Mouse (Mus musculus) myocyte (in vitro differentiated cells): ENCODE data around the gene Tgm1. TPM values are rescaled to one million over a fixed set of nuclear protein-coding genes. Genes with fewer than 3 reads are reported as not detected.

Experiments used
- H3K27me3 ChIP-seq: one replicate; pipeline ENCODE4 v1.6.1; 2011; ENCODE audit not compliant: control insufficient read depth, insufficient read depth, insufficient read length
- H3K36me3 ChIP-seq: one replicate; pipeline ENCODE4 v1.6.1; 2011; ENCODE audit not compliant: control insufficient read depth, insufficient read depth
- H3K4me2 ChIP-seq: one replicate; pipeline ENCODE4 v1.6.1; 2011; ENCODE audit warnings: low read depth, control low read depth
- H3K4me3 ChIP-seq: one replicate; pipeline ENCODE4 v1.5.1; 2011; ENCODE audit warnings: mild to moderate bottlenecking, control low read depth, moderate library complexity
- H3K79me2 ChIP-seq: one replicate; pipeline ENCODE4 v1.6.1; 2011; ENCODE audit not compliant: control insufficient read depth, insufficient read depth
- H3ac ChIP-seq: one replicate; pipeline ENCODE4 v1.6.1; 2011; ENCODE audit not compliant: control insufficient read depth, insufficient read length
- CEBPB ChIP-seq: IDR thresholded peaks from 2 replicates; pipeline ENCODE4 v1.6.1; 2011; ENCODE audit warnings: mild to moderate bottlenecking, moderate library complexity; ENCODE audit not compliant: poor library complexity, insufficient read depth, severe bottlenecking
- E2F4 ChIP-seq: IDR thresholded peaks from one replicate; pipeline ENCODE4 v1.6.1; 2011; ENCODE audit warnings: mild to moderate bottlenecking, control low read depth, moderate library complexity; ENCODE audit not compliant: insufficient read depth
- MAX ChIP-seq: IDR thresholded peaks from one replicate; pipeline ENCODE4 v1.6.1; 2011; ENCODE audit warnings: low read depth, mild to moderate bottlenecking, control low read depth
- MYOD1 ChIP-seq, 3 experiments: IDR thresholded peaks; one replicate each; pipeline ENCODE4 v1.6.1; 2011; ENCODE audit warnings: control low read depth in 2 of 3, low read depth in 2 of 3, mild to moderate bottlenecking in 2 of 3, moderate library complexity in 1 of 3; ENCODE audit not compliant: insufficient read length in 2 of 3, control insufficient read depth in 1 of 3
- MYOG ChIP-seq, 3 experiments: IDR thresholded peaks; one replicate each; pipeline ENCODE4 v1.6.1; 2011; ENCODE audit warnings: control low read depth in 2 of 3, low read depth in 2 of 3, mild to moderate bottlenecking in 2 of 3; ENCODE audit not compliant: insufficient read length in 2 of 3, control insufficient read depth in 1 of 3, insufficient read depth in 1 of 3
- POLR2A ChIP-seq: IDR thresholded peaks from one replicate; pipeline ENCODE4 v1.6.1; 2011; ENCODE audit warnings: low read depth, mild to moderate bottlenecking, control low read depth, moderate library complexity; ENCODE audit not compliant: insufficient read length
- POLR2AphosphoS2 ChIP-seq: IDR thresholded peaks from one replicate; pipeline ENCODE4 v1.6.1; 2011; ENCODE audit warnings: low read depth, control low read depth; ENCODE audit not compliant: insufficient read length
- REST ChIP-seq: IDR thresholded peaks from one replicate; pipeline ENCODE4 v1.6.1; 2011; ENCODE audit warnings: mild to moderate bottlenecking, control low read depth, moderate library complexity; ENCODE audit not compliant: insufficient read depth, insufficient read length
- SRF ChIP-seq: IDR thresholded peaks from one replicate; pipeline ENCODE4 v1.6.1; 2011; ENCODE audit warnings: low read depth; ENCODE audit not compliant: control insufficient read depth, insufficient read length
- TCF12 ChIP-seq: IDR thresholded peaks from one replicate; pipeline ENCODE4 v1.6.1; 2011; ENCODE audit warnings: mild to moderate bottlenecking, control low read depth; ENCODE audit not compliant: poor library complexity, insufficient read depth, severe bottlenecking
- TCF3 ChIP-seq: IDR thresholded peaks from one replicate; pipeline ENCODE4 v1.6.1; 2011; ENCODE audit warnings: low read depth, control low read depth; ENCODE audit not compliant: insufficient read length
- USF1 ChIP-seq: IDR thresholded peaks from one replicate; pipeline ENCODE4 v1.6.1; 2011; ENCODE audit warnings: low read depth, mild to moderate bottlenecking, control low read depth, moderate library complexity
- polyA plus RNA-seq: library from polyadenylated mRNA; unstranded; fragments of >200 nt; fragmentation: generic; extraction: Trizol; gene quantifications from one replicate; pipeline ENCODE4 v1.2.1, GENCODE M21; 2012; ENCODE audit warnings: missing spikeins

The Tgm1 gene
- polyA plus RNA-seq, 1 experiment = 0.06 TPM

DNA sequence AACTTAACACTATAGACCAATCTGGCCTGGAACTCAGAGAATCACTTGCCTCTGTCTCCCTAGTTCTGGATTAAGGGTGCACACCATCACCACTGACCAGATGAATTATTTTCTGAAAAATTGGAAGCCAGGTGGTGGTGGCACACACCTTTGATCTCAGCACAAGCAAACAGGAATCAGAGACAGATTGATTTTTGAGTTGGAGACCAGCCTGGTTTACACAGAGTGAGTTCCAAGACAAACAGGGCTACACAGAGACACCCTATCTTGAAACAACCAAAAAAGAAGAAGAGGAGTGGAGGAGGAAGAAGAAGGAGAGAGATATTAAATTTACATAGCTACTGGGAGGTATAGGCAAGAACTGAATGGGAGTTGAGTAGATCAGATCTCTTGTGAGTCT lies 12.5 kb upstream of the Tgm1 start:
- H3ac ChIP-seq = no peak overlapping the region
- no peaks in the 10 kb centered on the region for H3K79me2 ChIP-seq
- no peaks in the 10 kb centered on the region for H3K36me3 ChIP-seq
- no peak for TF ChIP-seq SRF
- TF ChIP-seq REST = no peak
- no peak for TF ChIP-seq POLR2A
- TF ChIP-seq TCF12 = no peak
- TF ChIP-seq MAX = no peak
- TF ChIP-seq CEBPB = no peak
- no peak for TF ChIP-seq MYOD1 (IDR thresholded peaks at IDR 0.05; ENCODE audit: control insufficient read depth in 1 of 3, insufficient read length in 2 of 3, low read depth in 2 of 3)
- no peak for TF ChIP-seq TCF3
- no peak for TF ChIP-seq MYOG (IDR thresholded peaks at IDR 0.05; ENCODE audit: control insufficient read depth in 1 of 3, insufficient read depth in 1 of 3, insufficient read length in 2 of 3, low read depth in 2 of 3)
- TF ChIP-seq USF1 = no peak
- no peak for TF ChIP-seq E2F4
- TF ChIP-seq POLR2AphosphoS2 = no peak
- no peak overlapping the region for H3K4me3 ChIP-seq
- H3K4me2 ChIP-seq = no peak overlapping the region
- H3K27me3 ChIP-seq = no peaks in the 10 kb centered on the region

GRCm38 (mm10) chr14:55724411-55724871 lies 10.7 kb upstream of the Tgm1 start:
- TF ChIP-seq POLR2AphosphoS2 (no peak), MAX (no peak), REST (no peak), MYOD1 (IDR thresholded peaks at IDR 0.05; ENCODE audit: control insufficient read depth in 1 of 3, insufficient read length in 2 of 3, low read depth in 2 of 3) (peak in 2 of 3 experiments; percentile 78 to 84), TCF3 (peak; percentile 70), CEBPB (peak; percentile 73), SRF (no peak), POLR2A (no peak), USF1 (no peak), E2F4 (no peak), MYOG (IDR thresholded peaks at IDR 0.05; ENCODE audit: control insufficient read depth in 1 of 3, insufficient read depth in 1 of 3, insufficient read length in 2 of 3, low read depth in 2 of 3) (peak; percentile 6 to 73 (median 38)), TCF12 (peak; percentile 76)
- Histone ChIP-seq H3K36me3 (no peaks in the 10 kb centered on the region), H3K4me3 (no peak overlapping the region), H3K79me2 (no peaks in the 10 kb centered on the region), H3K27me3 (no peaks in the 10 kb centered on the region), H3K4me2 (peak overlapping the region; percentile 71), H3ac (no peak overlapping the region)

DNA sequence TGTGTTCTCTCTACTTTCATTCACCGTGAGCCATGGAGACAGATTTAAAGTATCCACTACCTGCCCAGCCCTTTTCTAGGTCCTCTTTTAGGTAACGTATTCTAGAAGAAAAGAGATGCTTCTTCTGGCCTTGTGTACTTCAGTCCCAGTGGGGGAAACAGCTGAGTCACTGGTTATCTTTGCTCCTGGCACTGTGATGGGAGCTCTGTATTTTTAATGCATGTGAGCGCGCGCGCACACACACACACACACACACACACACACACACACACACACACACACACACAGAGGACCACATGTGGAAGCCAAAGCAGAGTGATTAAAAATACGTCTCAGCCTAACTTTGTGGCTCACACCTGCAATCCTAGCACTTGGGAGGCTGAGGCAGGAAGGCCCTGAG lies 9.7 kb upstream of the Tgm1 start:
- Histone ChIP-seq H3K36me3 (no peaks in the 10 kb centered on the region), H3K4me2 (no peak overlapping the region), H3K27me3 (no peaks in the 10 kb centered on the region), H3K79me2 (no peaks in the 10 kb centered on the region), H3ac (no peak overlapping the region), H3K4me3 (no peak overlapping the region)
- TF ChIP-seq MYOG (IDR thresholded peaks at IDR 0.05; ENCODE audit: control insufficient read depth in 1 of 3, insufficient read depth in 1 of 3, insufficient read length in 2 of 3, low read depth in 2 of 3) (no peak), CEBPB (no peak), TCF3 (no peak), E2F4 (no peak), SRF (no peak), POLR2A (no peak), REST (no peak), MYOD1 (IDR thresholded peaks at IDR 0.05; ENCODE audit: control insufficient read depth in 1 of 3, insufficient read length in 2 of 3, low read depth in 2 of 3) (no peak), TCF12 (no peak), USF1 (no peak)

DNA sequence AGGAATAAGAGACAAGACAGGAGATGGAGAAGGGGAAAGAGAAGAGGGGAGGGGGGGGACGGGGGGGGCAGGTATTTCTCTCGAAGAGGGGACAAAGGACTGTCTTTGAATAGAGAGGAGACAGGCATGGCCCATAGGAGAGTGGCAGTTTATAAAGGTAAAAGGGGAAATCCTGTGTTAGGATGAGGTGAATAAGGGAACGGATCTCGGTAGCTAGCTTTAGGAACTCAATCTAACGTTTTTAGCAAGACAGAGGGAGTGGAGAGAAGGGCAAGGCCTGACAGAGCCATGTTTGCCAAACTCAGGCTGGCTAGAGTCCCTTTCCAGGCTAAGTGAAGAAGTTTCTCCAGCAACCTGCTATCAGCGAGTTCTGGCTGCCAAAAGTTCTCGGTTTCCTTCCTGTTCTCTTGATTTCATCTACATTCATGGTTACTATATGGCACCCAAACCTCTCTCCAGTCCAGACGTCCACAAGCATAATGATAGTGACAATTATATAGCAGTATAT lies 8.8 kb upstream of the Tgm1 start:
- H3ac ChIP-seq = peak overlapping the region; percentile 39
- H3K36me3 ChIP-seq = no peaks in the 10 kb centered on the region
- H3K27me3 ChIP-seq = no peaks in the 10 kb centered on the region
- TF ChIP-seq MAX (no peak), MYOG (IDR thresholded peaks at IDR 0.05; ENCODE audit: control insufficient read depth in 1 of 3, insufficient read depth in 1 of 3, insufficient read length in 2 of 3, low read depth in 2 of 3) (no peak), TCF3 (no peak), SRF (no peak), E2F4 (no peak), POLR2A (no peak), REST (no peak), POLR2AphosphoS2 (no peak), USF1 (no peak), TCF12 (no peak), CEBPB (no peak), MYOD1 (IDR thresholded peaks at IDR 0.05; ENCODE audit: control insufficient read depth in 1 of 3, insufficient read length in 2 of 3, low read depth in 2 of 3) (no peak)
- no peaks in the 10 kb centered on the region for H3K79me2 ChIP-seq
- H3K4me2 ChIP-seq = peak overlapping the region; percentile 25
- H3K4me3 ChIP-seq = peak overlapping the region; percentile 44
